Mouse (Mus musculus): ENCODE data around the gene Sdhc.
"Not testable (repeated sequence)": the region's sequence is repeated elsewhere in the genome, so short reads cannot be mapped to it uniquely, and the experiment has no call there.

The Sdhc gene

DNA sequence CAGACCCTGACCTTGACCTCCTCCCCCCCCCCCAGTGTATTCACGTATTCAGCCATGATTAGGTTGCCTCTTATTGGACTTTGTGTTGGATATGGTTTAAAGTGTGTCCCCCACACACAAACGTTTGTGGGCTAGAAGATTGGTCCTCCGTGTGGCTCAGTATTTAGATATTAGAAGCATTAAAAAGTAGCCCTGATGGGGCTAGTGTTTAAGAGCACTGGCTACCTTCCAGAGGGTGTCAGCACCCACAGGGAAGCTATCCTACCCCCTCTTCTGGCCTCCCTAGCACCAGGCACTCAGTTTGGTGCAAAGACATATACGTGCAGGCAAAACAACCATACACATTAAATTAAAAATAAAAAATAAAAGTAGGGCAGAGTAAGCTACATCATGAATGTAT lies 37.4 kb downstream of the Sdhc start:
- no peak for ATAC-seq (ENCODE audit: low TSS enrichment)

DNA sequence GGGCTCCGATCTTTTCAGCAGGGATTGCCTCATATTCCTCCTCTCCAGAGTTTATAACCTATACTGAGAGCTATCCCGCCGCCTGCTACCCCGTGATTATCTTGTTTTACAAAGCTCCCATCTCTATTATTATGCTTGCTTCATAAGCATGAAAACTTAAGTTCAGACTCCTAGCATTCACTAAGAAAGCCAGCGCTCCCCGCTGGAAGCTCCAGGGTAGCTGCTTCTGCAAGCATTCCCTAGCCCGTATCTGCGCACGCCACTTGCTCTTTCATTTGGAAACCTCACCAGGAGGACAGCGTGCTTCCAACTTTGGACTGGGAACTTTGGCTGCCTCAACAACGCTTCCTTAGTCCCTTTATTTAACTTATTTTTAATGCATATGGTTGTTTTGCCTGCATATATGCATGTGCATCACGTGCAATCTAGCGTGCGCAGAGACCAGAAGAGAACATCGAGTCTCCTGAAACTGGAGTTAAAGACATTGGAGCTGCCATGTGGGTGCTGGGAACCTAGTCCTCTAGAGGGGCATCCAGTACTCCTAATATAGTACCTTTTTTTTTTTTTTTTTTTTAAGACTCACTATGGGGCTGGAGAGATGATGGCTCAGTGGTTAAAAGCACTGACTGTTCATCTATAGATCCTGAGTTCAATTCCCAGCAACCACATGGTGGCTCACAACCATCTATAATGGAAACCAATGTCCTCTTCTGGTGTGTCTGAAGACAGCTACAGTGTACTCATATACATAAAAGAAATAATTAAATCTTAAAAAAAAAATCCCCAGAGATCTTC lies 38.4 kb downstream of the Sdhc start:
- ATAC-seq (ENCODE audit: low TSS enrichment) = no peak

DNA sequence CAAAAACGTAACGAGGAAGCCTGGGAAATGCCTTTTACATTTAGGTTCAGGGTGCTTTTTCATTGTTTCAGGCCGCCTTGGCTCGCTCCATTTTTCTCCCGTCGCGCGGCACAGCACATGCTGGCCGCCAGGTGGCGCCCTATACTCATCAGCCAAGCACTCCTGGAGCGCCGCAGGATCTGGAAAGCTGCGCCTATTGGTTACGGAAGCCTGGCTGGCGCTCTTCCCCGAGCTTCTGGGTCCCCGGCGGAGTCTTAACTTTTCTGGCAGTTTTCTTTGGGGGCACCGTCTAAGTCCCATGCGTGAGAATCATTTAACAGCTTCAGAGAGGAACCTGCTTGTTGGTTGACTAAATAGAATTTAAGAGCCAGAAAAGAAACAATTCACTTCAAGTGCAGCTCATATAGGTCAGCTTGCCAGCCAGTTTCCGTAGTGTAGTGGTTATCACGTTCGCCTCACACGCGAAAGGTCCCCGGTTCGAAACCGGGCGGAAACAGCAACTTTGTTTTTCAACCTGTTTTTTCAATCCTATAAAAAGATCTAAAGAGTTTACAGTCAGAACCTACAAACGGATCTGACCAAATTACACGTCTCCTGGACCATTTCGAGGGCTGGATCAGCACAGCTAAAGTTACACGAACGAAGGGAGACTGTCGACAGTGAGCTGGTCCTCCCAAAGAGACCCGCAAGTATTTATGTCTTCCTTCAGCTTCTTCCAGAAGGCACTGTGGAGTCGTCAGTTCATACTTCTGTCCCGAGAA lies 39.2 kb downstream of the Sdhc start:
- ATAC-seq (ENCODE audit: low TSS enrichment) = peak; percentile 84

DNA sequence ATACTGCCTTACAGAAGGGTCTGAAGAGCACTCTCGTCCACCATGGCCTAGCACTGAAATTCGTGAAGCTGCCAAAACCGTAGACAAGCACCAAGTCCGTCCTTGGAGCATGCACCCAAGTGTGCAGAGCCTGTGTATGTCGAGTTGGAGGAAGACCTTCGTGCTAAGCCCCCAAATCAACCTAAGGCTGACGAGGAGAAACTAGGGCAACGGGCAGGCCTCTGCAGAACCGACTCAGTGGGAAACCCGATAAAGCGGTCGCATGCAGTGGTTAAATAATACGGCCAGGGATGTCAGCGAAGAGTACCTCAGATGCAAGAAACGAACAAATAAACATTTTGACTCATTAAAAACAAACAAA lies 39.8 kb downstream of the Sdhc start:
- peak; percentile 53 for ATAC-seq (ENCODE audit: low TSS enrichment)

DNA sequence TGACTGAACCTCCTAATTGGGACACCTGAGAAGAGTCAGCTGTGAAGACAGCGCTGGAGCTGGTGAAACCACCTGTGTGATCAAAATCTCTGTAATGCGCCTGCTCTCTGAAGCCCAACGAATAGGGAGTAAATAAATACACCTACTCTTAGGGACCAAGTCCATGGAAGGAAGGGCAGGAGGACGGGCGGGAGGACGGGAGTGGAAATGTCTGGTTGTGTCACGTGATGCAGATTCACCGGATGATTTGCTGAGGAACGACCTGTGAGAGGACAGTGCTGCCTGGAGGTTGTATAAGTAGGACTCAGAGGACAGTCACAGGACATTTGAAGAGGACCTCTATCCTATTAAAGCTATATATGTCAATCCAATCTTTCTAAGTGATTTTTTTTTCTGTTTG lies 40.8 kb downstream of the Sdhc start:
- ATAC-seq (ENCODE audit: low TSS enrichment) = no peak

DNA sequence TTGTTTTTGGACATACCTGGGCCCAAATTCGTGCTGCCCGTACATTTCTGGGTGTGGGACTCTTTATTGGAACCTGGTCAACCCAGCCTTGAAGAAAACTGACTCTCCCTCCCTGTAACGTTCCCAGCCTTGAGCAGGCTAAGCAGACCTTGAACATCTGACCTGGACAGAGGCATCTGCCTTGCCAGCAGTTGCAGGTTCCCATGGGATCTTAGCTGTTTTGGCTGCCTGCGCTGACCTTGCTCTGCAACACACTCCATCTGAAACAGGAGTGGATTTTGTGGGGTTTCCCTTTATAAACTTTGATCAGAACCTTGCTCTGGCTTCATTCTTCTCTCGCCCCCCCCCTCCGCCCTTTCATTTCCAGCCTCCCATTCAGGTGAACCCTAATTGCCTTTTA lies 45.2 kb downstream of the Sdhc start:
- no peak for ATAC-seq (ENCODE audit: low TSS enrichment)

DNA sequence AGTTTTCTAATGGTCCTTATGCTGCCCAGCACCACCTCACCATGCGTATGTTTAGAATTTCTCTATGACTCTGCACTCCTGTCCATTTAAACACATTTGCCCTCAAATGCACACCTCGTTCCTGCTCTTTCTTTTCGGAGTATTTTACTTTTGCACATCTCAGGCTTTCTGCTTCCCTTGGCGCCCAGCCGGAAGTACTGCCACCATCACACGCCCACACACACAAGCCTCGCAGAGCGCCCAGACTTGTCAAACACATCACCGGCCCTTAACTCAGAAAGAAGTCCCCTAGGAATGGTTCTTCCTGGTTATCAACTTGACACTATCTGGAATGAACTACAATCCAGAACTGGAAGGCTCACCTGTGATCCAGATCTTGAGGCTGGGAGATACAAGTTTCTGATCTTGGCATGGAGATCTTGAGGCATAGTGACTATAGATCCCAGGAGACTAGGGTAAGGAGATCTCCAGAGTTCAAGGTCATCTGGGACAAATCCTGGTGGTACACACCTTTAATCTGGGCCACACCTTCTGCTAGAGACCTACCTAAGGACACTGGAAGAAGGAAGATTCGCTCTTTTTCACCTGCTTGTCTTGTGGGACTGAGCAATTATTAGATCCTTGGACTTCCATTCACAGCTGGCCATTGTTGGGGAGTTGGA lies 47.1 kb downstream of the Sdhc start:
- ATAC-seq (ENCODE audit: low TSS enrichment) = peak; percentile 8; the same call in 1 of the 2 replicates

DNA sequence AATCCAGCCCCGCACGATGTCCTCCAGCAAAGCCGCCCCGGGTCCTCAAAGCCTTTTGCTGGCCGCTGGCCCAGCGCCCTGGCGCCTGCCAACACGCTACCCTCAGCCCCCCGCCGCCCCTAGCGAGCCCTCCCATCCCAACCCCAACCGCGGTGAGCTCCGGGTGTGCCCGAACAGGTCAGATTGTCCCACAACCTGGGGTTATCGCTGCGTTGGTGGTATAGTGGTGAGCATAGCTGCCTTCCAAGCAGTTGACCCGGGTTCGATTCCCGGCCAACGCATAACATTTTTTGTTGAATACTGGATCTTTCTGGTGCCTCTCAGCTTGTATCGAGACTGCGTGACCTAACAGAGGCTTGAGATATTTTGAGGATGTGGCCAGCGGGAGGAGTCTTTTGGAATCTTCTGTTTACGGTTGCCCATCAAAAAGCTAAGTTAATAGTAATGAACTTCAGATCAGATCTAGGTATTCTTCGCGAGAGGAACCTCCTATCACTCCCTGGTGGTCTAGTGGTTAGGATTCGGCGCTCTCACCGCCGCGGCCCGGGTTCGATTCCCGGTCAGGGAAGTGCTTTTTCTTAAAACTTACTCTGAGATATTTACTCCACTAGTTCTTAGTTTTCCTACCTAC lies 47.7 kb downstream of the Sdhc start:
- peak; percentile 67 for ATAC-seq (ENCODE audit: low TSS enrichment)

DNA sequence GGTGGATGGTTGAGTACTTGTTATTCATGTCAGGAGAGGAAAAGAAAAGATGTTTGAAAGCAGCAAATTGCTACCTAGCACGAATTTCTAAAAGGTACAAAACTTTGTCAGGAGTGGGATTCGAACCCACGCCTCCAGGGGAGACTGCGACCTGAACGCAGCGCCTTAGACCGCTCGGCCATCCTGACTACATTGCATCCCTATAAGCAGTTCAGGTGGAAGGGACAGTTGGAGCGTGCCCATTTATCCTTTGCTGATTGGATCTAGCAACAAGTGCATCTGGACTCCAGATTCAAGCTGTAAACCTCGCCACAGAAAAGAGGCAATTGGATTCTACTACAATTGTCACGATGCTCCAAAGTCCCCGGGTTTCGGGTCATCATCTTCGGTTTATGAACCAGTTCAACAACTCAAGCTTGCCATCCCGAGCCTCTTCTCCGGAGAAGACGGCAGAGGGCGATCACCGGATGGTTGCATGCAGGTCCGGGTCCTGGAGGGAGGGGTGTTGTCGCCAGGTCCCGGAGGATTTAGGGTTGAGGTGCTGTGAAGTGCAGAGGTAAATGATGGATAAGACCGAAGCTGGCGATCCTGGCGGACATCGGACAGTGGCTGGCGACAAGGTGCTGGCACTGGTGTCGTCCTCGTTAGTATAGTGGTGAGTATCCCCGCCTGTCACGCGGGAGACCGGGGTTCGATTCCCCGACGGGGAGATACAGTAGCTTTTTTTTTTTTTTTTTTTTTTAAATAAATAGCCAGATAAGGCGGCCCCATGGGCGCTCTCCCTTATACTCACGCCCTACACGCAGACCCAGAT lies 48.5 kb downstream of the Sdhc start:
- peak; percentile 79 for ATAC-seq (ENCODE audit: low TSS enrichment)

DNA sequence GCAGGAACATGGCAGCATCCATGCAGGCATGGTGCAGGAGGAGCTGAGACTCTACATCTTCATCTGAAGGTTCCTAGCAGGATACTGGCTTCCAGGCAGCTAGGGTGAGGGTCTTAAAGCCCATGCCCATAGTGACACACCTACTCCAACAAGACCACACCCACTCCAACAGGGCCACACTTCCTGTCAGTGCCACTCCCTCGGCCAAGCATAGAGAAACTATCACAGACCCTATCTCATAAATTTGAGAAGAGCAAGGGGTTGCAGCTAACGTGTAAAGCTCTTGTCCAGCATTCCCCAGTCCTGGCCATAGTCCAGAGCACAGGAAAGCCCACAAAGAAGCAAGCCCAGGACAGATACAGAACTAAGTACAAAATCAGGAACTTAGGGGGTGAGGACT lies 49.4 kb downstream of the Sdhc start:
- no peak for ATAC-seq (ENCODE audit: low TSS enrichment)

DNA sequence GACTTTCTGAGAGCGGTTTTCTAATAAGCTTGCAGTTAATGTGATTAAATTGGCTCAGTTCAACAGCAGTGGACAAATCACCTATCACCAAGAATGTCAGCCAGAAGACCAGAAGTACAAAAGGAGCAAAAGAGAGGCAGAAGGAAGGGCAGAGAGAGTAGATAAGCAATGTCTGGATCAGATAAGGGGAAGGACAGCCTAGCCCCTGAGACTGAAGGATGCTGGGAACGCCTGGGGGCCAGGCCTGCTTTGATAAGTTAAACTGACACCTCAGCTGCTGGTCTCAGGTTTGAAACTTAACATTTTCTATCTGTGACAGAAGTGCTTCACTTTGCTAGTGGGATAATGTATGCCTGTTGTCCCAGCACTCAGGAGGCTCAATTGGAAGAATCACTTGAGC lies 52.8 kb downstream of the Sdhc start:
- ATAC-seq (ENCODE audit: low TSS enrichment) = no peak

DNA sequence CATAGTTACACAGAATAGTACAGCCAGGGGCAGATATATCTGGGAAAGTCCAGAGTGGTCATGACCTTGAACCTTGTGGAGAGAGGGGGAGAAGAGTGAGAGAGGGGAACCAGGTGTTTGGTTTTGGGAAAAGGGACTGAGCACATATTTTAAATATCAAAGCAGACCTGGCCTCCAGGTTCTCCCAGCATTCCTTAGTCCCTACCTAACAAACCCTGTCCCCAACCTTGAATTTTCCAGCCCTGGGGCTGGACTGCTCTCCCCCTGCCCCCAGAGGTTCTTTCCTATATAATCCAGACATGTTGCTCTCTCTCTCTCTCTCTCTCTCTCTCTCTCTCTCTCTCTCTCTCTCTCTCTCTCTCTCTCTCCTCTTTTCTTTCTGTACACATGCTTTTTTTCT lies 53.3 kb downstream of the Sdhc start:
- ATAC-seq (ENCODE audit: low TSS enrichment) = no peak

DNA sequence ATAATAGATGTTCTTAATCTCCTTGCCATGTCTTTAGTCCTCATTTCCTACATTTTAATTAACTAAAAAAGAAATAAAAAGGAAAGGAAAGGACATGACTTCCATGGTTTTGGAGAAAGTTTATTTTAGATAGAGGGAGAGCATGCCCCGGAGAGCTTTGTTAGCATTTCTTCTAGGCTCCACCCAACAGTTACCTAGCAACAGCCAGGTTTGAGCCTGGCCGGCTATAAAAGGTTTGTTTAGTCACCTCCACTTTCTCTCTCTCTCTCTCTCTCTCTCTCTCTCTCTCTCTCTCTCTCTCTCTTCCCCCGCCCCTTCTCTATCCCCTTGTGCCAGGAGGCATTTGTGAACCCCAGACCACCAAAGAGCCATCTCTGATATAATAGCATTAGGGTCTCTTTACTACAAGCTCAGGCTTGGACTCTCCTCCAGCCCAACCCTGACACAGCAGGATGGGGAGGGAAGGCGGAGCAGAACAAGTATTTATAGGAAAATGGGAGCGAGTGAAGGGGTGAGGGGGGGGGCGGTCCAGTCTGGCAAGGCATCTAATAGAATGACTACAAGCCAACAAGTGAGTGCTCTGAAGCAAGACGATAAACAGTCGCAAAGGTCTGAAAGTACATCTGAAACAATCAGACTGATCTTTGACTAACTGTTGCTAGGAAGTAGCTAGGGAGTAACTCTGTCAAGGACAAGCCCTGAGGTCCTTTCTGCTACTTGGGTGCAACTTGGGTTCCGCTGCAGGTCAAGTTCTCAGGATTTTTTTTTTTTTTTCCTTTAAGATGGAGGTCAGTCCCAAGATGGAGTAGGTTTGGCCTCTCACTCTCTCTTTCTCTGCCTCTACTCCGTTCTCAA lies 54.1 kb downstream of the Sdhc start:
- ATAC-seq (ENCODE audit: low TSS enrichment) = no peak

DNA sequence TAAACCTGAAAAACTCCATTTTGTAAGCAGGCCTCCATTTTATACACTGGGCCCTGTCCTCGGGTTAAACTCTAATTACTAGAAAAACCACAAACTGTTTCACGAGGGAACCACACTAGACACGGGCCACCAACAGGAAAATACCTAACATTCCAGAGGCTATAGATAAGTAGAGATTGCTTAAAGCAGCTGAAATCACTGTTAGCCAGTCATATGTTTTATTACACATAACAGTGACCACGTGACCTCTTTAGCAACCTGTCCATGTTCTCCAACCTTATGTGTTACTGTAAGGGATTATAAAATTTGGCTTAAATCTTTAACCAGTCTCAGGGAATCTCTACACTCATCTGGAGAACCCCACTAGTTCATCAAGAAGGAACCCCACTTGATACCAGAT lies 56.0 kb downstream of the Sdhc start:
- ATAC-seq (ENCODE audit: low TSS enrichment) = no peak

DNA sequence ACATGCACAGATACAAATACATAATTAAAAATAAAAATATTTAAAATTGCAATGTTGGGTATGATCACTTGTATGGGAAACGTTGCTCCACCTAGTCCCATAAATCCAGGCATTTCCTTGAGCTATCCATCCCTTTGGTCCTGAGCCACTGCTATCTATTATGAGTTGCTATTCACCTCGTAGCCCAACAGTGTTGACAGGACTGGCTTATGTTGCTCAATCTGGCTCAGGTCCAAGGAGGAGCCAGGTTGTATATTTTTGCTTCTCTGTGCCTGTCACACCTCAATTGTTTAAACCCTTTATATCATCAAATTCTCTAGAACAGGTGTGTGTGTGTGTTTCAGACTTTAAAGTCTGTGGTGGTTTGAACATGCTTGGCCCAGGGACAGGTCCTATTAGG lies 59.6 kb downstream of the Sdhc start:
- ATAC-seq (ENCODE audit: low TSS enrichment) = no peak

DNA sequence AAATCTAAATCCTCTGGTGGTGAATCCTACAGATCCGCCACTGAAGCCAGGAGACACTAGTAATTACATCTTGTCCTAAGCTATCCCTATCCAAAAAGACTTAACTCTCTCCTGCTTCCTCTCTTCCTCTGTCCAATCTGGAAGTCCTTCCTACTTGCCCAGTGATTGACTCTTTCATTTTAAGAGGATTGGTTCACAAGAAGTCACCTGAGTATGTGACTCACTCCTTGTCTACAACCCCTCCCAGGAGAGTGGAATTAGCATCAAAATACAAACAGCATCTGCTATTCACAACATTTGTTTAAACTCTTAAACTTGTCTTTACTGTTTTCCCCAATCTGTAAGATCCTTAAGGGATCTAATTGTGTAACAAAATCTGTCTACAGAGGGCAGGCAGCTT lies 60.5 kb downstream of the Sdhc start:
- no peak for ATAC-seq (ENCODE audit: low TSS enrichment)

DNA sequence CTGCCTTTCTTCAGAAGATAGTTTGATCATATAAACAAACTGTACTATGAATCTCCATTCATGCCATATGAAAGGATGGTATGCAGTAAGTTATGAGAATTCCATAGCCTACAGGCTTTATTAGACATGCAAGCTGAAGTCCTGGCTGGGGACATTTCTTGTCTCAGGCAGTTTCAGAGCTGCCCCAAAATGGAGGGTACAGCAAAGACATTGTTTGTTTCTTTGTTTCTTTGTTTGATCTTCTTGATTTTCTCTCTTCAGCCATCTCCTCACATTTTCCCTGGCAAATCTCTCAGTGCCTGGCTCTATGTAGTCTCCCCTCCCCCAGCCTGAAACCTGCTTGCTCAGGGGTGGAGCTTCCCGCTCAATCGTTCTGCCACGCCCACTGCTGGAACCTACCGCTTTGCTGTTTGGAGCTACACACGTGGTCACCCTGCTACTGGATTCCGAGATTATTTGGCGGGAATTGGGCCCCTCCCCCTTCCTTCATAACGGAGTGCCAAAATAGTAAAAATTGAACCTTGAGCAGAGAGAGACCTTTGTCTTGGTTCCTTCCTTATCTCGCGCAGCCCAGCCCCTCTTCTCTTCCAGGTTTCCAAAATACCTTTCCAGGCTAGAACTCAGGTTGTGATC lies 62.0 kb downstream of the Sdhc start:
- not testable (repeated sequence) for ATAC-seq (ENCODE audit: low TSS enrichment)

DNA sequence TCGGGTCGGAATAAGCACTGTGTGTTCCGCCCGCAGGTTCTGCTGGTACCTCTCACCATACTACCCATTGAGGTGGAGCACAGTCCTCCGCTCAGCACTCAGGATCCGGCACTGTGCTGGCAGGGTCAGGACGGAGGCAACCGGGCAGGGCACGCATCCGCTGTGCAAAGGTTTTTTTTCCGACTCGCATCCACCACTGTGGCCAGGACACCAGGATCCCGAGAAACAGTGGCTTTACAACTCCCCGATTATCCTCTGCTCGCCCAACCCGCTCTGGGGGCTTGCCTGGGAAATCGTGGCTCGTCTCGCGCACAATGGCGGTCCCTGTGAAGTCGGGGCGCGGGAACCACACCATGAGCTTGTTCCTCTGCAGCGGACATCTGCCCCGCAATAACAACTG lies 64.7 kb downstream of the Sdhc start:
- 0 out of 2 replicates have a peak, but pooled peaks have one; percentile 15 for ATAC-seq (ENCODE audit: low TSS enrichment)

DNA sequence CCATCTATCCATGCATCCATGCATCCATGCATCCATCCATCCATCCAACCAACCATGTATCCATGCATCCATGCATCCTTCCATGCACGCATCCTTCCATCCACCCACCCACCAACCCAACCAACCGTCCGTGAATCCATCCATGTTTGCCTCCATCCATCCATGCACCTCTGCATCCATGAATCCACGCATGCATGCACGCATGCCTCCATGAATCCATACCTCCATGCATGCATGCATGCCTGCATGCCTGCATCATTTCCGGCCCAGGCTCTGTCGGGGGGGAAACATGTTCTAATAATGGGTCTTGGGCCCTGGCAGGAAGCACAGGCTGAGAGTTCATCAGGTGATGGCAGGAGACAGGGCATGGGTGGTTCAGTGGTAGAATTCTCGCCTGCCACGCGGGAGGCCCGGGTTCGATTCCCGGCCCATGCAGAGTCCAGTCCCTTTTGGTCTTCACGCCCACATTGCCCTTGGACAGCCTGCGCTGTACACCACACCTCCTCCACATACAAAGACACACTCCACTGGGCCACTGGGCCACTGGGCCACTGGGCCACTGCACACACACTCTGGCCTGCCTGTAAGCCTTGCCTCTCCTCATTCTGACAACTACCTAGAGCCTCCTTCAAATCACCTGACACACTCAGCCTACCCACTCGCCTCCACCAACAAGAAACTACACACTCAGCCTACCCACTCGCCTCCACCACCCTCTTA lies 68.7 kb downstream of the Sdhc start:
- not testable (repeated sequence) for ATAC-seq (ENCODE audit: low TSS enrichment)

Measured in frontal cortex, adult (tissue).